Comparison of ENCODE assay signal across 13 mouse cellular contexts in genomic region chr2:65669561-65669960, GRCm38 (mm10). TPM values are rescaled to one million over a fixed set of nuclear protein-coding genes. Genes with fewer than 3 reads are reported as not detected.
DNase-seq lines count a peak whose midpoint lies in the region; ATAC-seq and TF ChIP-seq lines count a peak whose summit lies in the region.
"Had no signal": no experiment of that assay in that cellular context is flagged by ENCODE, and none has a peak within 500 bp of the region (broad histone marks: within the 10 kb centered on the region; RNA-seq: fewer than 3 reads in every experiment).

No protein-coding gene starts in this region.

- no peak for TF ChIP-seq POLR2A in olfactory bulb, adult 2 months (IDR thresholded peaks at IDR 0.05; ENCODE audit: insufficient read depth, low read depth, low read length)

- peak; percentile 38 to 53 for DNase-seq in left cerebral cortex, postnatal 25 days (ENCODE audit: low spot score in 2 of 2)
- DNase-seq in left cerebral cortex, postnatal 4 days = no peak
- DNase-seq in cerebellum, adult 11 months = peak; percentile 81
- DNase-seq in embryo, embryonic 10.5 days (ENCODE audit: low spot score) = no peak
- DNase-seq: adrenal gland, postnatal 10 days; gastrocnemius, postnatal 25 days; heart, postnatal 36 days; liver, embryonic 13.5 days had no signal

- H3K4me3 ChIP-seq in forebrain, embryonic 16.5 days (replicated peaks; ENCODE audit: low read length) = peak overlapping the region; percentile 22
- peak overlapping the region; percentile 7; the same call in 1 of the 2 replicates for H3K4me3 ChIP-seq in olfactory bulb, adult 2 months (ENCODE audit: insufficient read depth, low read depth, low read length)
- H3K4me3 ChIP-seq: liver, embryonic 13.5 days had no signal

- no peak for ATAC-seq in forebrain, embryonic 16.5 days
- no peak for ATAC-seq in megakaryocyte, adult 5-6 weeks (ENCODE audit: poor library complexity, severe bottlenecking)

- no peaks in the 10 kb centered on the region for H3K36me3 ChIP-seq in forebrain, embryonic 16.5 days (ENCODE audit: control insufficient read depth, insufficient read depth)
- H3K36me3 ChIP-seq: embryonic facial prominence, embryonic 12.5 days; liver, embryonic 13.5 days had no signal

- no peak for TF ChIP-seq CTCF in olfactory bulb, adult 2 months (IDR thresholded peaks at IDR 0.05; ENCODE audit: insufficient read depth, low read depth, low read length)

- H3K4me1 ChIP-seq in forebrain, embryonic 16.5 days (replicated peaks; ENCODE audit: control insufficient read depth, insufficient read depth, low read length) = peaks cover 11% of the 10 kb centered on the region
- H3K4me1 ChIP-seq in olfactory bulb, adult 2 months (ENCODE audit: control insufficient read depth, insufficient read depth, low read length) = peaks cover 5% of the 10 kb centered on the region; the same call in 1 of the 2 replicates
- H3K4me1 ChIP-seq: embryonic facial prominence, embryonic 12.5 days; liver, embryonic 13.5 days had no signal

- 0 out of 2 replicates have a peak overlapping the region, but pooled peaks have one; percentile 23 for H3K27ac ChIP-seq in forebrain, embryonic 16.5 days (ENCODE audit: low read length)
- H3K27ac ChIP-seq in olfactory bulb, adult 2 months (ENCODE audit: insufficient read depth, low read depth, low read length) = no peak overlapping the region
- H3K27ac ChIP-seq: embryonic facial prominence, embryonic 12.5 days; liver, embryonic 13.5 days had no signal

- H3K4me2 ChIP-seq in forebrain, embryonic 16.5 days (ENCODE audit: low read length) = peak overlapping the region; percentile 60

- 80% methylated on average over 8 of the region's 8 CpGs for WGBS in forebrain, embryonic 16.5 days
- WGBS in olfactory bulb, adult 2 months = 61% methylated on average over 8 of the region's 8 CpGs

- H3K9me3 ChIP-seq in forebrain, embryonic 16.5 days (ENCODE audit: control insufficient read depth, low read length) = no peaks in the 10 kb centered on the region
- H3K9me3 ChIP-seq: embryonic facial prominence, embryonic 12.5 days; liver, embryonic 13.5 days had no signal

- no peak overlapping the region for H3K9ac ChIP-seq in forebrain, embryonic 16.5 days (replicated peaks; ENCODE audit: low read depth, low read length)
- H3K9ac ChIP-seq: liver, embryonic 13.5 days had no signal

- intact Hi-C loops in left cerebral cortex, postnatal 25 days (cut with DNase I) = loop anchor here (1.0 kb wide), 1 partner anchor 49 kb away; the partner anchor contains the start of gene Scn2a
- intact Hi-C loops in left cerebral cortex, postnatal 4 days (cut with DNase I) = loop anchor here (2.0 kb wide), 1 partner anchor 49 kb away; the partner anchor contains the start of gene Scn2a

- no peaks in the 10 kb centered on the region for H3K27me3 ChIP-seq in forebrain, embryonic 16.5 days (replicated peaks; ENCODE audit: control insufficient read depth, insufficient read depth, low read length)
- H3K27me3 ChIP-seq: embryonic facial prominence, embryonic 12.5 days; liver, embryonic 13.5 days had no signal

RNA-seq across cellular contexts. Expression of gene Scn2a, which starts 49.0 kb away (rescaled TPM):
- 100 to 1,000 TPM; 312 to 326 TPM for total RNA-seq in left cerebral cortex, postnatal 25 days (2021)
- total RNA-seq in left cerebral cortex, postnatal 4 days (2021) = 100 to 1,000 TPM; 227 TPM
- 35.2 and 42.8 TPM in 2 replicates for polyA plus RNA-seq in forebrain, embryonic 16.5 days (2015; fragmentation: Nextera tagmentation; extraction: Ambion mirVana)
- 70.0 TPM in 1 of 2 replicates, not detected in the other for polyA plus RNA-seq in olfactory bulb, adult 2 months (2012; ENCODE audit: insufficient read depth, insufficient read length, low replicate concordance, missing spikeins)
- total RNA-seq in megakaryocyte, adult 5-6 weeks (2015) = not detected in 2 replicates
- total RNA-seq in megakaryocyte, adult 5-6 weeks (2017) = not detected in 2 replicates
- total RNA-seq: megakaryocyte progenitor cell, adult 5-6 weeks had no signal

Comparison
In these comparisons a context has a peak if more than half of its experiments do, and no peak if none do; other contexts are left out.
1. DNase-seq: peak in left cerebral cortex, postnatal 25 days (2 of 2) and cerebellum, adult 11 months (single experiment); none in left cerebral cortex, postnatal 4 days (single experiment) and embryo, embryonic 10.5 days (single experiment).
2. RNA of gene Scn2a, which starts 49.0 kb away (total RNA-seq): 312 to 326 TPM in left cerebral cortex, postnatal 25 days and 227 TPM in left cerebral cortex, postnatal 4 days; not detected in megakaryocyte, adult 5-6 weeks; every median in the first group is over 100 times any median in the second.